Mouse (Mus musculus) megakaryocyte, embryonic 14.5 days (primary cell): ENCODE results near the gene Il4i1.

Source experiments
- FLI1 ChIP-seq: IDR thresholded peaks from 2 replicates; pipeline ENCODE4 v1.6.1; 2012; ENCODE audit warnings: low read length, inconsistent platforms, mixed read lengths
- GATA1 ChIP-seq: IDR thresholded peaks from 3 replicates; pipeline ENCODE4 v1.6.1; 2012; ENCODE audit warnings: mixed read lengths, low read length, inconsistent platforms, borderline replicate concordance

GRCm38 (mm10) chr7:44863982-44864494 is 47.9 kb downstream of the Il4i1 start:
- no peak for TF ChIP-seq GATA1
- no peak for TF ChIP-seq FLI1
